Mouse (Mus musculus): ENCODE measurements around the gene Tmem108.
"Not testable (repeated sequence)": the region's sequence is repeated elsewhere in the genome, so short reads cannot be mapped to it uniquely, and the experiment has no call there.

Gene Tmem108

GRCm38 (mm10) chr9:103681741-103682330, 79.8 kb downstream of the Tmem108 start:
- no peak for DNase-seq (ENCODE audit: low read depth, low spot score)

GRCm38 (mm10) chr9:103679234-103679633, 82.4 kb downstream of the Tmem108 start:
- no peak for DNase-seq (ENCODE audit: low read depth, low spot score)

- DNase-seq (ENCODE audit: low read depth, low spot score) = no peak
These were observed 83.0 kb downstream of the Tmem108 start for GRCm38 (mm10) chr9:103678531-103679060.

- no peak for DNase-seq (ENCODE audit: low read depth, low spot score)
These were observed 83.8 kb downstream of the Tmem108 start for GRCm38 (mm10) chr9:103677811-103678210.

- no peak for DNase-seq (ENCODE audit: low read depth, low spot score)
These were observed 85.7 kb downstream of the Tmem108 start for GRCm38 (mm10) chr9:103675721-103676480.

GRCm38 (mm10) chr9:103672881-103673280, 88.8 kb downstream of the Tmem108 start:
- no peak for DNase-seq (ENCODE audit: low read depth, low spot score)

- not testable (repeated sequence) for DNase-seq (ENCODE audit: low read depth, low spot score)
These were observed 91.0 kb downstream of the Tmem108 start for GRCm38 (mm10) chr9:103670592-103671113.

- no peak for DNase-seq (ENCODE audit: low read depth, low spot score)
These were observed 92.8 kb downstream of the Tmem108 start for GRCm38 (mm10) chr9:103668830-103669229.

GRCm38 (mm10) chr9:103665817-103666216, 95.8 kb downstream of the Tmem108 start:
- no peak for DNase-seq (ENCODE audit: low read depth, low spot score)

- no peak for DNase-seq (ENCODE audit: low read depth, low spot score)
These were observed 97.5 kb downstream of the Tmem108 start for GRCm38 (mm10) chr9:103664151-103664550.

- no peak for DNase-seq (ENCODE audit: low read depth, low spot score)
These were observed 99.8 kb downstream of the Tmem108 start for GRCm38 (mm10) chr9:103661873-103662272.

GRCm38 (mm10) chr9:103657981-103658380, 103.7 kb downstream of the Tmem108 start:
- DNase-seq (ENCODE audit: low read depth, low spot score) = no peak

- DNase-seq (ENCODE audit: low read depth, low spot score) = no peak
These were observed 104.3 kb downstream of the Tmem108 start for GRCm38 (mm10) chr9:103657183-103657975.

GRCm38 (mm10) chr9:103653995-103654587, 107.5 kb downstream of the Tmem108 start:
- no peak for DNase-seq (ENCODE audit: low read depth, low spot score)

GRCm38 (mm10) chr9:103652127-103652882, 109.3 kb downstream of the Tmem108 start:
- no peak for DNase-seq (ENCODE audit: low read depth, low spot score)

GRCm38 (mm10) chr9:103646605-103647004, 115.0 kb downstream of the Tmem108 start:
- DNase-seq (ENCODE audit: low read depth, low spot score) = no peak

GRCm38 (mm10) chr9:103645724-103646123, 115.9 kb downstream of the Tmem108 start:
- no peak for DNase-seq (ENCODE audit: low read depth, low spot score)

GRCm38 (mm10) chr9:103642300-103642699, 119.3 kb downstream of the Tmem108 start:
- no peak for DNase-seq (ENCODE audit: low read depth, low spot score)

- no peak for DNase-seq (ENCODE audit: low read depth, low spot score)
These were observed 120.3 kb downstream of the Tmem108 start for GRCm38 (mm10) chr9:103641340-103641739.

- DNase-seq (ENCODE audit: low read depth, low spot score) = no peak
These were observed 122.2 kb downstream of the Tmem108 start for GRCm38 (mm10) chr9:103639413-103639812.

GRCm38 (mm10) chr9:103637451-103637850, 124.2 kb downstream of the Tmem108 start:
- DNase-seq (ENCODE audit: low read depth, low spot score) = no peak

All from retina, adult 2 months (tissue).